ENCODE assay signal across 8 mouse cellular contexts in the genomic region with DNA sequence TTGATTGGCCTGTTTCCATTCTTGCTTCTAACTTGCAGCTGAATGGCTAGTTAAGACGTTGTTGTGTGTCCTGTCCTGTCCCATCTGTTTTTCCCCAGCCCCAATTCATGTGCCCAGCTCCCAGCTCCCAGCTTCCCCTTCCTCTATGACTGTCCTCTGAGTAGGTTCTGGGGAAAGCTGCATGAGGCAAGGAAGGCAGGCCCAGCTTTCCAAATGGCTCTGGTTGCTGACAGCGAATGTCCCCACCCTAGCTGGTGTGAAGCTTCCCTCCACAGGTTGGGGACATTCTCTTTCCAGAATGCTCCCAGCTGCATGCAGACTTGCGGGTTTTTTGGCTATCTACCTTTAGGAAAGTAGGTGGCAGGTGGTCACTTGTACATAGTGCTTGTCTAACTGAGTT.
DNase-seq lines count a peak whose midpoint lies in the region; ATAC-seq and TF ChIP-seq lines count a peak whose summit lies in the region.

No protein-coding gene starts in this region.

- no peak for ATAC-seq in heart, embryonic 15.5 days (replicated peaks; ENCODE audit: insufficient number of reproducible peaks, insufficient read depth, low FRiP score, low read depth)
- no peak for ATAC-seq in stomach, embryonic 14.5 days (ENCODE audit: insufficient number of reproducible peaks, insufficient read depth, low FRiP score, low read depth)
- no peak for ATAC-seq in stomach, postnatal 0 days (ENCODE audit: low FRiP score, low TSS enrichment)
- ATAC-seq in hindbrain, embryonic 16.5 days = no peak

- no peaks in the 10 kb centered on the region for H3K9me3 ChIP-seq in heart, embryonic 15.5 days (replicated peaks)
- H3K9me3 ChIP-seq in stomach, embryonic 14.5 days (ENCODE audit: control insufficient read depth, low read depth, low read length) = no peaks in the 10 kb centered on the region
- H3K9me3 ChIP-seq in stomach, postnatal 0 days (ENCODE audit: control insufficient read depth, low read length) = no peaks in the 10 kb centered on the region
- H3K9me3 ChIP-seq in hindbrain, embryonic 16.5 days (ENCODE audit: control insufficient read depth, low read length) = no peaks in the 10 kb centered on the region

- no peak overlapping the region for H3K9ac ChIP-seq in heart, embryonic 15.5 days
- no peak overlapping the region for H3K9ac ChIP-seq in stomach, embryonic 14.5 days (replicated peaks; ENCODE audit: low read depth, low read length)
- H3K9ac ChIP-seq in stomach, postnatal 0 days (ENCODE audit: low read length) = no peak overlapping the region
- H3K9ac ChIP-seq in hindbrain, embryonic 16.5 days (ENCODE audit: low read depth, low read length) = no peak overlapping the region

- no peak overlapping the region for H3K4me2 ChIP-seq in heart, embryonic 15.5 days
- H3K4me2 ChIP-seq in stomach, embryonic 14.5 days (replicated peaks; ENCODE audit: low read depth, low read length) = no peak overlapping the region
- no peak overlapping the region for H3K4me2 ChIP-seq in stomach, postnatal 0 days (replicated peaks; ENCODE audit: low read depth)
- H3K4me2 ChIP-seq in hindbrain, embryonic 16.5 days (ENCODE audit: low read length) = no peak overlapping the region

- H3K4me1 ChIP-seq in heart, embryonic 15.5 days (replicated peaks) = peaks cover 87% of the 10 kb centered on the region
- peaks cover 39% of the 10 kb centered on the region for H3K4me1 ChIP-seq in stomach, embryonic 14.5 days (ENCODE audit: control insufficient read depth, insufficient read depth, low read length)
- peaks cover 11% of the 10 kb centered on the region for H3K4me1 ChIP-seq in stomach, postnatal 0 days (replicated peaks; ENCODE audit: control insufficient read depth, insufficient read depth)
- peaks cover 34% of the 10 kb centered on the region for H3K4me1 ChIP-seq in hindbrain, embryonic 16.5 days (ENCODE audit: control insufficient read depth, insufficient read depth, low read depth, low read length)

- TF ChIP-seq EP300 in stomach, postnatal 0 days (optimal IDR thresholded peaks at IDR 0.05) = no peak

- TF ChIP-seq CTCF in stomach, postnatal 0 days (IDR thresholded peaks at IDR 0.05; ENCODE audit: low read depth) = no peak

- H3K27ac ChIP-seq in heart, embryonic 15.5 days = peak overlapping the region; percentile 63
- H3K27ac ChIP-seq in stomach, embryonic 14.5 days (ENCODE audit: low read length) = peak overlapping the region; percentile 2; the same call in 1 of the 2 replicates
- no peak overlapping the region; the same call in 1 of the 2 replicates for H3K27ac ChIP-seq in stomach, postnatal 0 days (replicated peaks)
- peak overlapping the region; percentile 62 for H3K27ac ChIP-seq in hindbrain, embryonic 16.5 days (ENCODE audit: low read depth, low read length)

- H3K27me3 ChIP-seq in heart, embryonic 15.5 days = no peaks in the 10 kb centered on the region
- H3K27me3 ChIP-seq in stomach, embryonic 14.5 days (ENCODE audit: control insufficient read depth, insufficient read depth, low read length) = no peaks in the 10 kb centered on the region
- no peaks in the 10 kb centered on the region for H3K27me3 ChIP-seq in stomach, postnatal 0 days (ENCODE audit: control insufficient read depth, insufficient read depth, low read length)
- H3K27me3 ChIP-seq in hindbrain, embryonic 16.5 days (replicated peaks; ENCODE audit: control insufficient read depth, insufficient read depth, low read length) = no peaks in the 10 kb centered on the region

- H3K36me3 ChIP-seq in heart, embryonic 15.5 days = no peaks in the 10 kb centered on the region
- peaks cover 5% of the 10 kb centered on the region for H3K36me3 ChIP-seq in stomach, embryonic 14.5 days (ENCODE audit: control insufficient read depth, insufficient read depth, low read length)
- no peaks in the 10 kb centered on the region for H3K36me3 ChIP-seq in stomach, postnatal 0 days (ENCODE audit: control insufficient read depth, insufficient read depth, low read length)
- H3K36me3 ChIP-seq in hindbrain, embryonic 16.5 days (ENCODE audit: control insufficient read depth, insufficient read depth, low read length) = no peaks in the 10 kb centered on the region

- H3K4me3 ChIP-seq in heart, embryonic 15.5 days = no peak overlapping the region
- H3K4me3 ChIP-seq in stomach, embryonic 14.5 days (ENCODE audit: low read depth, low read length) = no peak overlapping the region
- no peak overlapping the region for H3K4me3 ChIP-seq in stomach, postnatal 0 days (ENCODE audit: low read depth, low read length)
- H3K4me3 ChIP-seq in hindbrain, embryonic 16.5 days (ENCODE audit: low read length) = no peak overlapping the region

- WGBS in heart, embryonic 15.5 days = 55% methylated on average over 3 of the region's 3 CpGs
- 70% methylated on average over 3 of the region's 3 CpGs for WGBS in stomach, embryonic 14.5 days
- 78% methylated on average over 3 of the region's 3 CpGs for WGBS in stomach, postnatal 0 days
- 68% methylated on average over 3 of the region's 3 CpGs for WGBS in hindbrain, embryonic 16.5 days

- no peak for DNase-seq in heart, adult 8-10 months (ENCODE audit: low spot score)
- DNase-seq in stomach, postnatal 0 days (ENCODE audit: low spot score) = no peak
- no peak for DNase-seq in frontal cortex, postnatal 25 days (ENCODE audit: low spot score in 2 of 2)
- no peak for DNase-seq in layer of hippocampus, adult 18-20 months (ENCODE audit: low spot score in 2 of 2)
- no peak for DNase-seq in embryo, embryonic 10.5 days (ENCODE audit: low spot score)
